Mouse (Mus musculus) ovary, adult 10 weeks (tissue): Measurements from ENCODE around the gene Elf3. TPM values are rescaled to one million over a fixed set of nuclear protein-coding genes. Genes with fewer than 3 reads are reported as not detected.

Source experiments
- polyA plus RNA-seq: library from polyadenylated mRNA; stranded (reverse); fragments of 350-450 nt; fragmentation: Illumina TruSeq; extraction: RNeasy Lipid Tissue Mini Kit (QIAGEN cat#74804); gene quantifications from one replicate; pipeline ENCODE4 v1.2.3, GENCODE M21; 2014

Gene Elf3
- 0.71 TPM for polyA plus RNA-seq

GRCm38 (mm10) chr1:135258380-135259127, at the start of gene Elf3:
TSS of gene Elf3 (minus strand) at chr1:135258568.

DNA sequence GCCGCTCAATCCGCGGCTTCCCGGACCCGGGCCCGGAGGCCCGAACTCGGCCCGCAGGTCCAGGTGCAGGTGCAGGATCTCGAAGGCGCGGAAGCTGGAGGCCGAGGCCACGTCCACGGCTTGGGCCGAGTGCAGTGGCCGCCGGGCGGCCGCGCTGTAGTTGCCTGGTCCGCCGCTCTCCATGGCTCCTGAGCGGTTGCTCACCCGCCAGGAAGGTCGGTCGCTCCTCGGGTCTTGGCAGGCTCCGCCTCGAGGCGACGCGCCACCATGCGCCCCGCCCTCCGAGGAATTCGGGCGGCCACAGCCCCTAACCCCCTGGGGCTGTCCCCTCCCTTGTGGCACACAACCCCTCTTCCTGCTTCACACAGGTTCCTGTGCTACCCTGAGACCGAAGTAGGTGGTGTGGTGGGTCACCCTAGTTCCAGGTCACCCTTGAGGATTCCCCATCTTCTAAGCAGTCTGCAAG, 25.5 kb upstream of the Elf3 start, which contains the start of gene Rnpep:
Gene Rnpep (minus strand): TSS at position 259 of the 466 bp plus-strand sequence.

Other genes starting within 250 kb of the Elf3 start
- gene Lgr6, start 153.3 kb downstream of the Elf3 start, polyA plus RNA-seq: 25.0 TPM
- 0.14 TPM for gene Ptpn7, start 125.9 kb downstream of the Elf3 start, polyA plus RNA-seq
- 18.4 TPM for gene Arl8a, start 111.7 kb downstream of the Elf3 start, polyA plus RNA-seq
- not detected for gene Gpr37l1, start 90.9 kb downstream of the Elf3 start, polyA plus RNA-seq
- 14.5 TPM for gene Rnpep, start 25.5 kb upstream of the Elf3 start, polyA plus RNA-seq
- gene Timm17a, start 55.2 kb upstream of the Elf3 start, polyA plus RNA-seq: 20.6 TPM
- 7.6 TPM for gene Lmod1, start 66.2 kb upstream of the Elf3 start, polyA plus RNA-seq
- gene Shisa4, start 116.7 kb upstream of the Elf3 start, polyA plus RNA-seq: 0.46 TPM
- gene Ipo9, start 171.9 kb upstream of the Elf3 start, polyA plus RNA-seq: 44.5 TPM